Mouse (Mus musculus): ENCODE measurements around the gene Shank2. TPM values are rescaled to one million over a fixed set of nuclear protein-coding genes. Genes with fewer than 3 reads are reported as not detected.

The Shank2 gene
- total and polyA plus RNA-seq, 3 experiments, result not detected

GRCm38 (mm10) chr7:144338694-144339093 is 337.0 kb downstream of the Shank2 start:
- Histone ChIP-seq H3K27ac (ENCODE audit: control insufficient read depth, low read depth, low read length) (no peak overlapping the region), H3K9ac (ENCODE audit: control insufficient read depth, low read depth, low read length, poor library complexity, severe bottlenecking) (no peak overlapping the region), H3K4me3 (ENCODE audit: control insufficient read depth in 1 of 2, insufficient read depth in 1 of 2, low read depth in 2 of 2, low read length in 2 of 2) (no peak overlapping the region), H3K79me2 (ENCODE audit: control insufficient read depth, insufficient read depth, low read length, poor library complexity) (no peaks in the 10 kb centered on the region), H3K36me3 (ENCODE audit: control insufficient read depth in 1 of 2, insufficient read depth in 2 of 2, low read length in 2 of 2) (no peaks in the 10 kb centered on the region), H3K9me3 (replicated peaks; ENCODE audit: insufficient read depth, low read length) (no peaks in the 10 kb centered on the region), H3K4me1 (ENCODE audit: control insufficient read depth in 1 of 2, insufficient read depth in 2 of 2, low read length in 2 of 2) (no peaks in the 10 kb centered on the region), H3K27me3 (ENCODE audit: control insufficient read depth in 1 of 2, insufficient read depth in 2 of 2, low read length in 2 of 2) (no peaks in the 10 kb centered on the region)
- TF ChIP-seq NELFE (IDR thresholded peaks at IDR 0.05; ENCODE audit: low read depth, low read length) (no peak), CHD2 (IDR thresholded peaks at IDR 0.05; ENCODE audit: low read length) (no peak), ELF1 (IDR thresholded peaks at IDR 0.05; ENCODE audit: low read depth, low read length) (no peak), RAD21 (IDR thresholded peaks at IDR 0.05; ENCODE audit: low read depth, low read length) (no peak), E2F4 (IDR thresholded peaks at IDR 0.05; ENCODE audit: borderline replicate concordance, low read depth, low read length) (no peak), HCFC1 (IDR thresholded peaks at IDR 0.05; ENCODE audit: low read depth, low read length) (no peak), USF1 (IDR thresholded peaks at IDR 0.05; ENCODE audit: low read depth, low read length) (no peak), RCOR1 (IDR thresholded peaks at IDR 0.05; ENCODE audit: low read depth, low read length) (no peak), KAT2A (conservative IDR thresholded peaks at IDR 0.05; ENCODE audit: low read depth, low read length) (no peak), POLR2AphosphoS2 (IDR thresholded peaks at IDR 0.05; ENCODE audit: low read length) (no peak), ETS1 (IDR thresholded peaks at IDR 0.05; ENCODE audit: low read depth, low read length) (no peak), MAZ (IDR thresholded peaks at IDR 0.05; ENCODE audit: low read depth, low read length) (no peak), MAX (IDR thresholded peaks at IDR 0.05; ENCODE audit: low read length) (no peak), ZNF384 (IDR thresholded peaks at IDR 0.05; ENCODE audit: low read depth, low read length) (no peak), MYB (IDR thresholded peaks at IDR 0.05; ENCODE audit: low read depth, low read length) (no peak), GABPA (IDR thresholded peaks at IDR 0.05; ENCODE audit: low read depth, low read length) (no peak)
- no peak for DNase-seq (ENCODE audit: low read depth, low spot score)

- H3K4me3 ChIP-seq (ENCODE audit: control insufficient read depth in 1 of 2, insufficient read depth in 1 of 2, low read depth in 2 of 2, low read length in 2 of 2), result no peak overlapping the region
- no peak for DNase-seq (ENCODE audit: low read depth, low spot score)
- H3K27ac ChIP-seq (ENCODE audit: control insufficient read depth, low read depth, low read length), result no peak overlapping the region
- TF ChIP-seq CTCF (IDR thresholded peaks at IDR 0.05 in 2 of 3, conservative IDR thresholded peaks at IDR 0.05 in 1 of 3; ENCODE audit: control insufficient read depth in 1 of 3, insufficient read depth in 1 of 3, low read depth in 2 of 3, low read length in 3 of 3, poor library complexity in 1 of 3, severe bottlenecking in 1 of 3), result no peak
- TF ChIP-seq E2F4 (IDR thresholded peaks at IDR 0.05; ENCODE audit: borderline replicate concordance, low read depth, low read length), result no peak
- no peak for TF ChIP-seq TBP (IDR thresholded peaks at IDR 0.05; ENCODE audit: low read depth, low read length)
- no peak for TF ChIP-seq MEF2A (IDR thresholded peaks at IDR 0.05; ENCODE audit: extremely low read depth, insufficient replicate concordance, low read depth, low read length, poor library complexity, severe bottlenecking)
- TF ChIP-seq USF1 (IDR thresholded peaks at IDR 0.05; ENCODE audit: low read depth, low read length), result no peak
- no peak for TF ChIP-seq MAX (IDR thresholded peaks at IDR 0.05; ENCODE audit: low read length)
- TF ChIP-seq POLR2AphosphoS5 (IDR thresholded peaks at IDR 0.05; ENCODE audit: borderline replicate concordance, low read depth, low read length), result no peak
- TF ChIP-seq HCFC1 (IDR thresholded peaks at IDR 0.05; ENCODE audit: low read depth, low read length), result no peak
- TF ChIP-seq MYB (IDR thresholded peaks at IDR 0.05; ENCODE audit: low read depth, low read length), result no peak
- TF ChIP-seq BHLHE40 (IDR thresholded peaks at IDR 0.05; ENCODE audit: borderline replicate concordance, low read depth, low read length), result no peak
- no peak for TF ChIP-seq RCOR1 (IDR thresholded peaks at IDR 0.05; ENCODE audit: low read depth, low read length)
- no peak for TF ChIP-seq MXI1 (IDR thresholded peaks at IDR 0.05; ENCODE audit: low read depth, low read length)
- TF ChIP-seq EP300 (IDR thresholded peaks at IDR 0.05; ENCODE audit: low read depth in 1 of 2, low read length in 2 of 2), result no peak
- no peak for TF ChIP-seq RAD21 (IDR thresholded peaks at IDR 0.05; ENCODE audit: low read depth, low read length)
- TF ChIP-seq KAT2A (conservative IDR thresholded peaks at IDR 0.05; ENCODE audit: low read depth, low read length), result no peak
- no peak for TF ChIP-seq UBTF (IDR thresholded peaks at IDR 0.05; ENCODE audit: borderline replicate concordance, insufficient read depth, low read depth, low read length)
- no peak for TF ChIP-seq CHD1 (IDR thresholded peaks at IDR 0.05; ENCODE audit: low read depth, low read length)
- no peak overlapping the region for H3K9ac ChIP-seq (ENCODE audit: control insufficient read depth, low read depth, low read length, poor library complexity, severe bottlenecking)
- no peaks in the 10 kb centered on the region for H3K79me2 ChIP-seq (ENCODE audit: control insufficient read depth, insufficient read depth, low read length, poor library complexity)
- H3K36me3 ChIP-seq (ENCODE audit: control insufficient read depth in 1 of 2, insufficient read depth in 2 of 2, low read length in 2 of 2), result no peaks in the 10 kb centered on the region
- no peaks in the 10 kb centered on the region for H3K4me1 ChIP-seq (ENCODE audit: control insufficient read depth in 1 of 2, insufficient read depth in 2 of 2, low read length in 2 of 2)
- no peaks in the 10 kb centered on the region for H3K27me3 ChIP-seq (ENCODE audit: control insufficient read depth in 1 of 2, insufficient read depth in 2 of 2, low read length in 2 of 2)
- H3K9me3 ChIP-seq (replicated peaks; ENCODE audit: insufficient read depth, low read length), result no peaks in the 10 kb centered on the region
These were observed 338.6 kb downstream of the Shank2 start for GRCm38 (mm10) chr7:144340376-144340775.
